Mouse (Mus musculus) forebrain, embryonic 11.5 days (tissue): ENCODE measurements at regions not wholly inside any gene's neighbourhood (a gene's known extent, or its start where the extent isn't known, plus 50 kb on each side); places are given as distances from the start of the nearest gene placed in this dataset.
A peak's percentile ranks its signal among the peaks of the same experiment; 100 is the strongest.
"Not testable (repeated sequence)": the region's sequence is repeated elsewhere in the genome, so short reads cannot be mapped to it uniquely, and the experiment has no call there.

Experiments used
- ATAC-seq: fragments of 200-750 bp; cut with Nextera tagmentation; replicated peaks from 2 replicates; pipeline ENCODE4 v1.8.0; 2017; ENCODE audit warnings: moderate TSS enrichment; ENCODE audit not compliant: low FRiP score
- DNase-seq: peaks from one replicate; pipeline ENCODE4 v3.0.0-alpha.2; 2017; ENCODE audit warnings: low spot score
- H3K27ac ChIP-seq: fragments of 300-500 bp; sonication (generic); 2 replicates; pipeline ENCODE4 v1.5.1; 2014; ENCODE audit warnings: low read depth, low read length
- H3K27me3 ChIP-seq: fragments of 300-500 bp; sonication (generic); 2 replicates; pipeline ENCODE4 v1.6.1; 2014; ENCODE audit warnings: mild to moderate bottlenecking, low read length, mixed read lengths; ENCODE audit not compliant: control insufficient read depth, insufficient read depth
- H3K36me3 ChIP-seq: fragments of 300-500 bp; sonication (generic); 2 replicates; pipeline ENCODE4 v1.6.1; 2014; ENCODE audit warnings: mild to moderate bottlenecking, low read length, moderate library complexity, mixed read lengths; ENCODE audit not compliant: control insufficient read depth, insufficient read depth
- H3K4me1 ChIP-seq: fragments of 300-500 bp; sonication (generic); replicated peaks from 2 replicates; pipeline ENCODE4 v1.6.1; 2014; ENCODE audit warnings: low read length, mixed read lengths; ENCODE audit not compliant: control insufficient read depth, insufficient read depth
- H3K4me2 ChIP-seq: fragments of 300-500 bp; sonication (generic); 2 replicates; pipeline ENCODE4 v1.6.1; 2014; ENCODE audit warnings: low read depth, mild to moderate bottlenecking, low read length, moderate library complexity, mixed read lengths; ENCODE audit not compliant: severe bottlenecking
- H3K4me3 ChIP-seq: fragments of 300-500 bp; sonication (generic); 2 replicates; pipeline ENCODE4 v1.5.1; 2014; ENCODE audit warnings: low read depth, low read length
- H3K9ac ChIP-seq: fragments of 300-500 bp; sonication (generic); 2 replicates; pipeline ENCODE4 v1.6.1; 2014; ENCODE audit warnings: low read length
- H3K9me3 ChIP-seq: fragments of 300-500 bp; sonication (generic); 2 replicates; pipeline ENCODE4 v1.6.1; 2016; ENCODE audit warnings: low read length, mixed read lengths; ENCODE audit not compliant: control insufficient read depth
- WGBS: fragments of 180-500 bp; shearing (Covaris S2); extraction: QIAGEN DNeasy Blood & Tissue Kit; methylation state at CpG from one replicate; pipeline ENCODE4 v1.1.7; 2014; 5-methylcytosine and 5-hydroxymethylcytosine counted together

DNA sequence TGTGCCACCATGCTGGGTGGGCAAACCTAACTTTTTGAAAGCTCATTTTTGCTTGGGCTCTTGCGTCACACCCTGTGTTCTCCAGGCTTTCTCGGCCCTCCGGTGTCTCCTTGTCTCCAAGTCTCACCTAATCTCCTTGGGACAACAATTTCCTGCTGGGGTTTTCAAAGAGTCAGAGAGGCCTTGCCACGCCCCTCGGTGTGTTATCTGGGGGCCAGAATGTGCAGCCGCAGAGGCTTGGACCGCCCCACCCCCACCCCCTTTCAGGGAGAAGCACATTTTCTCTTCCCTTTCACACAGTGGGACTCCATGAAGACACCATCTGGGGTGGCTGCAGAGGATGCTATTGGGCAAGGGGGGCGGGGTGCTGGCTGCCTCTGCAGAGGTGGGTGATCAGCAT lies 76.9 kb upstream of the Med13l start:
- H3K36me3 ChIP-seq, result no peaks in the 10 kb centered on the region
- no peak overlapping the region for H3K27ac ChIP-seq
- H3K4me1 ChIP-seq, result peaks cover 6% of the 10 kb centered on the region; the same call in 1 of the 2 replicates
- no peaks in the 10 kb centered on the region for H3K27me3 ChIP-seq
- no peak overlapping the region for H3K4me2 ChIP-seq
- WGBS, result 11% methylated on average over 8 of the region's 8 CpGs
- no peaks in the 10 kb centered on the region for H3K9me3 ChIP-seq
- ATAC-seq (no peak), DNase-seq (peak; percentile 68)
- no peak overlapping the region for H3K4me3 ChIP-seq
- H3K9ac ChIP-seq, result no peak overlapping the region

DNA sequence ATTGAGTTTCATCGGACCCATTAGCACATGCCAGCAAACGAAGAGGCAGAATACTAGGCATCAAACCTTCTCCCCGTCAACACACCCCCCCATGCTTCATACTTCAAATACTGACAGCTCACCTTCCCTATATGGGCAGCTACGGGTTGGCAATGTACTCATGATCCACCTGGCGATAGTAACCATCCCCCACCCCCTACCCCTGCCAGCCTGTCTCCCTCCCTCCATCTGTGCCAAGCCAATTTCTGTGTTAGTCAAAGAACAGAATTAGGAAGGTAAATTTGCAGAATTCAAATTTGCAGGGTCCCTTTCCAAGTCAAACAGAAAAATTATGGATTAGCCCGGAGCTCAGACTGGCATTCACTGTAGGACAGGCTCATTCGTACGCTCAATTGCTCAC lies 75.3 kb upstream of the Med13l start:
- H3K4me1 ChIP-seq, result peaks cover 6% of the 10 kb centered on the region; the same call in 1 of the 2 replicates
- no peaks in the 10 kb centered on the region for H3K27me3 ChIP-seq
- no peak overlapping the region for H3K4me2 ChIP-seq
- no peaks in the 10 kb centered on the region for H3K36me3 ChIP-seq
- no peak overlapping the region for H3K4me3 ChIP-seq
- 89% methylated on average over 8 of the region's 8 CpGs for WGBS
- ATAC-seq, result no peak
- H3K9ac ChIP-seq, result no peak overlapping the region
- no peak for DNase-seq
- H3K9me3 ChIP-seq, result no peaks in the 10 kb centered on the region
- no peak overlapping the region for H3K27ac ChIP-seq

DNA sequence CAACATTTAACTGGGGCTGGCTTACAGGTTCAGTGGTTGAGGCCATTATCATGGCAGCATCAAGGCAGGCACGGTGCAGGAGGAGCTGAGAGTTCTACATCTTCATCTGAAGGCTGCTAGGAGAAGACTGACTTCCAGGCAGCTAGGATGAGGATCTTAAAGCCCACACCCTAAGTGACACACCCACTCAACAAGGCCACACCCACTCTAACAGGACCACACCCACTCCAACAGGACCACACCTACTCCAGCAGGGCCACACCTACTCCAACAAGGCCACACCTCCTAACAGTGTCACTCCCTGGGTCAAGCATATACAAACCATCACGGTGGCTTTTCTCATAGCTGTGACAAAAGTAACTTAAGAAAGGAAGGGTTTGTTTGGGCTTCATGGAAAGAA lies 68.0 kb upstream of the Med13l start:
- ATAC-seq, H3K27me3 ChIP-seq, H3K27ac ChIP-seq, H3K4me2 ChIP-seq, H3K9me3 ChIP-seq, DNase-seq, H3K4me3 ChIP-seq, H3K9ac ChIP-seq, H3K36me3 ChIP-seq, H3K4me1 ChIP-seq: not testable (repeated sequence)
- WGBS, result 93% methylated on average over 2 of the region's 2 CpGs

DNA sequence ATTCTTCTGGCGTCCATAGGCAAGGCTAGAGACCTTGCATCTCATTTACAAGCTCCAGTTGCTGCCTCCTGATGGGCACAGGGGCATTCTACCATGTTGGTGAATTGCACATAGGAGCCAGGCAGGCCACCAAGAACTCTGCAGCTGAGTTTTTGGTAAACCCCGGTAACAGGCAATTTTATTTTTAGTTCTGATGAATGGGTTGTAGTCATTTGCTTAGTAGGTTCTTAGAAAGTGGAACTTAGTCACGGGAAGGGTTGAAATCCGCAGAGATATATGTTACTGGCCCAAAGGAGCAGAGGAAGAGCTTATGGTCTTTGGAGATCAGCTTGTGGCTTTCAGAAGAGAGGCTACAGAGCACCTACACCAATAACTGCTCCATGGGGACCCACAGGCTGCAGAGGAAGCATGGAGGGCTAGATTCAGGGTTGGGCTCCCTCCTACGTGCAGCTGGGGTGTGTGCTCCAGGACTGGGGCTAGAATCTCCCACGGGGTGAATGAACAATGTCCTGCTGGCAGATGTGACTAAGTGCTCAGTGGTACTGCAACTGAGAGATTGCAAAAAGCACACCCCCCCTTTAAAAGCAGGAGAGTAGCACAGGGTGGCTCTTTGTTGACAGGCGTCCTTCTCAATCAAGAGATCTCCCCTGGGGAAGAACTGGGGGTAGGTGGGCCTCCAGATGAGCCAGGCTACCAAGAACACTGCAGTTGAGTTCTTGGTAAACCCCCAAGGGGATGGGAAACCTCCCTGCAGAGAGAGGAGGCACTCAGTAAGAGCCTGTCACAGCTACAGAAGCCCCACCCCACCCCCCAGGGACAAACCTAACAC lies 65.6 kb upstream of the Med13l start:
- Histone ChIP-seq H3K27ac (no peak overlapping the region), H3K9ac (no peak overlapping the region), H3K4me2 (no peak overlapping the region), H3K36me3 (no peaks in the 10 kb centered on the region), H3K4me3 (no peak overlapping the region), H3K4me1 (no peaks in the 10 kb centered on the region; the same call in 1 of the 2 replicates), H3K27me3 (no peaks in the 10 kb centered on the region), H3K9me3 (no peaks in the 10 kb centered on the region)
- ATAC-seq (no peak), DNase-seq (no peak)
- 69% methylated on average over 7 of the region's 7 CpGs for WGBS

DNA sequence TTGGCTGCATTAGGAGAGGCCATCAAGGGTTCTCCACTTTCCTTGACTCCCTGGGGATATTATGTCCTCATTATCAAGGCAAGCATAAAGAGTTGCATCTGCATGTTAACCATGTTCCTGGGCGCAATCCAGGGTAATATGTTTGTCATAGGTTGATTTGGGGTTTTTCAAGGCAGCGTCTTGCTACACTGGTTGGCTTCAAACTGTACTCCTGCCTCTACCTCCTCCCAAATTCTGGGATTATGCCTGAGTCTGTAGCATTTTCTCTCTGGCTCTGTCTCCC lies 65.1 kb upstream of the Med13l start:
- H3K36me3 ChIP-seq, result no peaks in the 10 kb centered on the region
- H3K9ac ChIP-seq, result no peak overlapping the region
- DNase-seq (no peak), ATAC-seq (no peak)
- no peak overlapping the region for H3K4me3 ChIP-seq
- H3K9me3 ChIP-seq, result no peaks in the 10 kb centered on the region
- 87% methylated on average over 2 of the region's 2 CpGs for WGBS
- H3K27ac ChIP-seq, result no peak overlapping the region
- H3K27me3 ChIP-seq, result no peaks in the 10 kb centered on the region
- H3K4me2 ChIP-seq, result no peak overlapping the region
- no peaks in the 10 kb centered on the region; the same call in 1 of the 2 replicates for H3K4me1 ChIP-seq

DNA sequence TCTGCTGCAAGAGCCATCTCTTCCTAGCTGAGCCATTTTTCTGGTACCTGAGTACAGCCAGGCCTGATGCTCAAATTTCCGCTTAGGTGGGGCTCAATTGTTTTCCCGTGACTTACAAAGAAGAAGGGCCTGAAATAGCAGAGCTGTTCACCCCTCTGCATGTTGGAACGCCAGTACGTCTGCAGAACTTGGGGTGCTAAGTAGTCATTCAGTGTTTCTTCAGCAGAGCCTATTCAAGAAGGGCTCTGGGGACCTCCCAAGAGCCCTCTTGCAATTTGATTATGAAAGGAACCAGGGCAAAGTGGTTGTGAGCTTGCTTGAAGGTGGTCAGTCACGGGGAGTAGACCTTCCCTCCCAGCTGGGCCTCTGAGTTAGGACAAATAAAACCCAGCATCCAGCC lies 58.9 kb upstream of the Med13l start:
- Histone ChIP-seq H3K4me3 (no peak overlapping the region), H3K9ac (no peak overlapping the region), H3K27me3 (no peaks in the 10 kb centered on the region), H3K27ac (no peak overlapping the region), H3K4me2 (no peak overlapping the region), H3K9me3 (no peaks in the 10 kb centered on the region), H3K36me3 (no peaks in the 10 kb centered on the region), H3K4me1 (no peaks in the 10 kb centered on the region)
- ATAC-seq (no peak), DNase-seq (no peak)
- whole genome bisulfite sequencing, result 69% methylated on average over 5 of the region's 5 CpGs

DNA sequence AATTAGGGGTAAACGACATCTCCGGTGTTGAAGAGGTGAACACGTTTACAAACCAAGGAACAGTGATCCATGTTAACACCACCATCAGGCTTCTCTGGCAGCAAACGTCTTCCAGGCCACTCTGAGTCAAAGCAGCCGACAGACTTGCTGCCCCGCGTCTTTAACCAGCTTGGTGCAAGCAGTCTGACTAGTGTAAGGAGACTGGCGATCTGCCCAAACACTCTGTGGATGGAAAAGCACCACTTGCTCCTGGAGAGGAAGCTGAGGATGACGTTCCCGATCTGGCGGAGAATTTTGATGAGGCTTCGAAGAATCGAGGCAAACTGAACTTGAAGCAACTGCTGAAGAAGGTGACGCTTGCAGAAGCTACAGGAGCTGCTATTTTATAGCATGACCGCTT lies 57.5 kb upstream of the Med13l start:
- H3K27ac ChIP-seq, result no peak overlapping the region
- no peaks in the 10 kb centered on the region for H3K36me3 ChIP-seq
- DNase-seq (no peak), ATAC-seq (no peak)
- H3K9ac ChIP-seq, result no peak overlapping the region
- H3K9me3 ChIP-seq, result no peaks in the 10 kb centered on the region
- H3K27me3 ChIP-seq, result no peaks in the 10 kb centered on the region
- H3K4me1 ChIP-seq, result no peaks in the 10 kb centered on the region
- H3K4me3 ChIP-seq, result no peak overlapping the region
- H3K4me2 ChIP-seq, result no peak overlapping the region
- 81% methylated on average over 15 of the region's 15 CpGs for WGBS

DNA sequence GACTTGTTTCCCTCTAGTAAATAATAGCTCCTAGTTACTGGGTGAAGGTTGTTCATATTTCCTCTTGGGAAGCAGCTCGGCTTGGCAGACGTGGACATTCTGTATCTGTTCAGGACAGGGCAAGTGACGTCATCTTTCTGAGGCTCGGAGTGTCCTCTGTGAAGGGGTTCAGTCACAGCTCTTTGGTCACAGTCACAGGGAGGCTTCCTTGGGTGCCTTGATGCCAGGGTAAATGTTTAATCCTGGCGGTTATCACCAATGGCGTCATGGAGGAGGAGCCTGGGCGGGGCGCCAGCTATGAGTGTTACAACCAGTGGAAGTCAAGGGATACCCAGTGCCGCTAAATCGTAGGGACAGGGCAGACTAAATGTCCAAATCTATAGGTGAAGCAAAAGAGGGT lies 56.3 kb upstream of the Med13l start:
- H3K4me1 ChIP-seq, result no peaks in the 10 kb centered on the region
- no peaks in the 10 kb centered on the region for H3K9me3 ChIP-seq
- no peak overlapping the region for H3K4me2 ChIP-seq
- DNase-seq, result no peak
- WGBS, result 94% methylated on average over 10 of the region's 10 CpGs
- H3K36me3 ChIP-seq, result no peaks in the 10 kb centered on the region
- no peak for ATAC-seq
- no peak overlapping the region for H3K9ac ChIP-seq
- H3K4me3 ChIP-seq, result no peak overlapping the region
- H3K27ac ChIP-seq, result no peak overlapping the region
- no peaks in the 10 kb centered on the region for H3K27me3 ChIP-seq

DNA sequence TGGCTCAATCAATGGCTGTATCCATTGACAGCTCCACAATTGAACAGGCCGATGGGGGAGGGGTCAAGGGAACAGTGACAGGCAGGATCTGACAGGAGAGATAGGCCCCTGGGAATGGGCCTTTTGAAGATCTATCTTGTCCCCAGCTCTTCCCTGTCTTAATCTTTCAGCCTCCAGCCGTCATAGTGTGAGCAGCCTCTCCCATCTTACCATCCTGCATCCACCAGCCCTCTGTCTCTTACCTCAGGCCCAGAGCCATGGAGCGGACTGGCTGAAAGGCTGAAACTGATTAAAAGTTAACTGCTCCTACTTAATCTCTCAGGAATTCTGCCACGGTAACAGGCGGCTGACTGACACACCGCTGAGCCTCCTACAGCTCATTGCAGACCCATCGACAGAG lies 55.6 kb upstream of the Med13l start:
- Histone ChIP-seq H3K4me1 (no peaks in the 10 kb centered on the region), H3K36me3 (no peaks in the 10 kb centered on the region), H3K27me3 (no peaks in the 10 kb centered on the region), H3K27ac (no peak overlapping the region), H3K4me2 (no peak overlapping the region), H3K4me3 (no peak overlapping the region), H3K9ac (no peak overlapping the region), H3K9me3 (no peaks in the 10 kb centered on the region)
- 29% methylated on average over 7 of the region's 7 CpGs for WGBS
- DNase-seq, result no peak
- no peak for ATAC-seq
